Mouse (Mus musculus): ENCODE measurements around the gene Zmynd8.

DNA sequence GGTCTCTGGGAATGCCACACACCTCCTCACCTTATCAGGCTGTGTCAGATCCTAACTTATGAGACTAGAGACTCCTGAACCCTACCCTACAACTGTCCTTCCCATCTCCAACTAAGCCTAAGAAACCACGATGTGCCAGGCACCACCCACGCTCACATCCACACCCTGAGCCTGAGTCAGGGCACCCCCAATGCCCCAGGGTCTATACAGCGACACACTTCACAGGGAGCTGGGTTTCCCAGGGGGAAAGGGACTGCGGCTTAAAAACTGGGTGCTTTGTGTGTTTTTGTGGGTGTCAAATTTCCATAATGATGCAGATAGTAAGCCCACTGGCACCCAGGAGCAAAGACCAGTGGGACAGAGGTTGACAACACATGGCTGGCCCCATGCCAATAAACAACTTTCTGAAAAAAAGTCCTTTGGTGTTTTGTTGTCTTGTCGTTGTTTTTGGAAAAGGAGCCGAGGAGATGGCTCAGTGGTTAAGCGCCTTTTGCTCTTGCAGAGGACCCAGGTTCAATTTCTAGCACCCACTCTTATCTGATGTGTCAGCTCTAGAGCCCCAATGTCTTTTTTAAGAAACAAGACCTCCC, 42.1 kb downstream of the Zmynd8 start:
- TF ChIP-seq CTCF (IDR thresholded peaks at IDR 0.05; ENCODE audit: borderline replicate concordance, control insufficient read depth, extremely low read depth, insufficient read depth, low read length, poor library complexity) = no peak
- TF ChIP-seq POLR2A (IDR thresholded peaks at IDR 0.05; ENCODE audit: control insufficient read depth, extremely low read depth, insufficient read depth, low read length, poor library complexity) = no peak

Measured in thymus, adult 2 months (tissue).